Mouse (Mus musculus) C2C12 (cell line): ENCODE measurements around the gene Tmtc2.

Source experiments
- CTCF ChIP-seq: IDR thresholded peaks from one replicate; pipeline ENCODE4 v1.5.1; 2011; ENCODE audit not compliant: control insufficient read depth, insufficient read depth, insufficient read length
- MAX ChIP-seq: IDR thresholded peaks from one replicate; pipeline ENCODE4 v1.6.1; 2011; ENCODE audit warnings: mild to moderate bottlenecking, control low read depth
- MYOD1 ChIP-seq: IDR thresholded peaks from one replicate; pipeline ENCODE4 v1.6.1; 2011; ENCODE audit warnings: low read depth; ENCODE audit not compliant: control insufficient read depth, insufficient read length
- MYOG ChIP-seq: IDR thresholded peaks from one replicate; pipeline ENCODE4 v1.6.1; 2011; ENCODE audit not compliant: control insufficient read depth, insufficient read length; ENCODE audit errors: extremely low read depth

DNA sequence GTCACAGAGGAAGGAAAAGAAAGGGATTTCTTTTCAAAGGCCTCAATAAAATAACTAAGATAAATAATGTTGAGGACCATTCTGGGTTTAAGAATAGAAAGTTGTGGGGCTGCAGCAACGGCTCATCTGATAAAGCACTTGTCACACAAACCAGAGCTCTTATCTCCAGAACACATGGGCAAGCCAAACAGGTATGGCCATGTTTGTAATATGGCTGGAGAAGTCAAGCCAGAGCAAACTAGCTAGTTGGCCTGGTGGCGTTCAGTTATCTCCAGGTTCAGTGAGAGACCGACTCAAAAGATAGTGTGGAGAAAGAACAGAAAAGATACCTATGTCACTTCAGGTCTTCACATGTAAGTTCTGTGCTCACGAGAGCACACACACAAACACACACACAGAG, 4.7 kb downstream of the Tmtc2 start:
- no peak for TF ChIP-seq CTCF
- no peak for TF ChIP-seq MYOD1
- TF ChIP-seq MAX: no peak
- TF ChIP-seq MYOG: no peak
